Comparison of ENCODE assay signal across 26 mouse cellular contexts in genomic region chr1:26459892-26460291, GRCm38 (mm10).
A peak's percentile ranks its signal among the peaks of the same experiment; 100 is the strongest.
DNase-seq lines count a peak whose midpoint lies in the region; ATAC-seq lines count a peak whose summit lies in the region.
"Had no signal": no experiment of that assay in that cellular context is flagged by ENCODE, and none has a peak within 500 bp of the region (broad histone marks: within the 10 kb centered on the region; RNA-seq: fewer than 3 reads in every experiment).

No protein-coding gene starts in this region.

- H3K27ac ChIP-seq in forebrain, embryonic 12.5 days, result no peak overlapping the region
- no peak overlapping the region for H3K27ac ChIP-seq in forebrain, embryonic 16.5 days (ENCODE audit: low read length)
- no peak overlapping the region for H3K27ac ChIP-seq in midbrain, embryonic 14.5 days (replicated peaks; ENCODE audit: low read depth, low read length)
- no peak overlapping the region for H3K27ac ChIP-seq in midbrain, embryonic 10.5 days (replicated peaks)
- H3K27ac ChIP-seq: embryonic facial prominence, embryonic 10.5 days; embryonic facial prominence, embryonic 12.5 days; forebrain, embryonic 15.5 days had no signal

- H3K27me3 ChIP-seq in forebrain, embryonic 12.5 days, result no peaks in the 10 kb centered on the region
- H3K27me3 ChIP-seq in forebrain, embryonic 16.5 days (replicated peaks; ENCODE audit: control insufficient read depth, insufficient read depth, low read length), result no peaks in the 10 kb centered on the region
- H3K27me3 ChIP-seq in midbrain, embryonic 14.5 days (ENCODE audit: control insufficient read depth, insufficient read depth, low read length), result no peaks in the 10 kb centered on the region
- no peaks in the 10 kb centered on the region for H3K27me3 ChIP-seq in midbrain, embryonic 10.5 days (ENCODE audit: low read depth, poor library complexity, severe bottlenecking)
- H3K27me3 ChIP-seq: CH12.LX; embryonic facial prominence, embryonic 12.5 days; forebrain, embryonic 15.5 days; Patski had no signal

- H3K9me3 ChIP-seq in forebrain, embryonic 12.5 days, result no peaks in the 10 kb centered on the region
- no peaks in the 10 kb centered on the region for H3K9me3 ChIP-seq in forebrain, embryonic 16.5 days (ENCODE audit: control insufficient read depth, low read length)
- H3K9me3 ChIP-seq in midbrain, embryonic 14.5 days (ENCODE audit: control insufficient read depth, low read length), result no peaks in the 10 kb centered on the region
- no peaks in the 10 kb centered on the region for H3K9me3 ChIP-seq in midbrain, embryonic 10.5 days (replicated peaks)
- H3K9me3 ChIP-seq: embryonic facial prominence, embryonic 10.5 days; embryonic facial prominence, embryonic 12.5 days; forebrain, embryonic 15.5 days; G1E had no signal

- no peak overlapping the region for H3K4me3 ChIP-seq in forebrain, embryonic 12.5 days (replicated peaks)
- no peak overlapping the region for H3K4me3 ChIP-seq in forebrain, embryonic 16.5 days (replicated peaks; ENCODE audit: low read length)
- no peak overlapping the region for H3K4me3 ChIP-seq in midbrain, embryonic 14.5 days (replicated peaks; ENCODE audit: low read depth, low read length)
- no peak overlapping the region for H3K4me3 ChIP-seq in midbrain, embryonic 10.5 days
- H3K4me3 ChIP-seq: embryonic facial prominence, embryonic 10.5 days; embryonic facial prominence, embryonic 12.5 days; erythroblast, embryonic 14.5 days; forebrain, embryonic 15.5 days had no signal

- H3K4me2 ChIP-seq in forebrain, embryonic 12.5 days, result no peak overlapping the region
- H3K4me2 ChIP-seq in forebrain, embryonic 16.5 days (ENCODE audit: low read length), result no peak overlapping the region
- no peak overlapping the region for H3K4me2 ChIP-seq in midbrain, embryonic 14.5 days (ENCODE audit: low read length)
- H3K4me2 ChIP-seq: embryonic facial prominence, embryonic 12.5 days; forebrain, embryonic 15.5 days had no signal

- no peaks in the 10 kb centered on the region for H3K36me3 ChIP-seq in forebrain, embryonic 12.5 days (replicated peaks)
- H3K36me3 ChIP-seq in forebrain, embryonic 16.5 days (ENCODE audit: control insufficient read depth, insufficient read depth), result no peaks in the 10 kb centered on the region
- no peaks in the 10 kb centered on the region for H3K36me3 ChIP-seq in midbrain, embryonic 14.5 days (ENCODE audit: control insufficient read depth, insufficient read depth, low read length)
- H3K36me3 ChIP-seq in midbrain, embryonic 10.5 days, result no peaks in the 10 kb centered on the region
- H3K36me3 ChIP-seq: embryonic facial prominence, embryonic 10.5 days; embryonic facial prominence, embryonic 12.5 days; forebrain, embryonic 15.5 days; G1E had no signal

- no peaks in the 10 kb centered on the region for H3K4me1 ChIP-seq in forebrain, embryonic 12.5 days
- H3K4me1 ChIP-seq in forebrain, embryonic 16.5 days (replicated peaks; ENCODE audit: control insufficient read depth, insufficient read depth, low read length), result no peaks in the 10 kb centered on the region; the same call in 1 of the 2 replicates
- no peaks in the 10 kb centered on the region for H3K4me1 ChIP-seq in midbrain, embryonic 14.5 days (ENCODE audit: control insufficient read depth, insufficient read depth, low read length)
- no peaks in the 10 kb centered on the region for H3K4me1 ChIP-seq in midbrain, embryonic 10.5 days
- H3K4me1 ChIP-seq: embryonic facial prominence, embryonic 10.5 days; embryonic facial prominence, embryonic 12.5 days; forebrain, embryonic 15.5 days had no signal

- ATAC-seq in forebrain, embryonic 12.5 days (ENCODE audit: low FRiP score), result 0 out of 2 replicates have a peak, but pooled peaks have one; percentile 27
- ATAC-seq in forebrain, embryonic 16.5 days, result no peak
- ATAC-seq in frontal cortex, adult (ENCODE audit: low TSS enrichment), result peak; percentile 76
- ATAC-seq in midbrain, embryonic 14.5 days (ENCODE audit: low FRiP score, low TSS enrichment), result no peak
- ATAC-seq: activated CD4-positive, CD25-positive, alpha-beta regulatory T cell, adult 4 months; CD4-positive, CD25-positive, alpha-beta regulatory T cell, adult 4 months; forebrain, embryonic 15.5 days; Patski had no signal

- no peak for DNase-seq in frontal cortex, postnatal 25 days (ENCODE audit: low spot score in 2 of 2)
- peak; percentile 17 for DNase-seq in midbrain, embryonic 14.5 days
- no peak for DNase-seq in midbrain, embryonic 10.5 days (ENCODE audit: low spot score)
- peak; percentile 9 for DNase-seq in brain, adult 2 months (ENCODE audit: low read depth, low spot score)
- DNase-seq in layer of hippocampus, adult 18-20 months (ENCODE audit: low spot score in 2 of 2), result no peak
- DNase-seq: adrenal gland, adult 8-10 months; adrenal gland, postnatal 14 days; adrenal gland, postnatal 36 days; B cell, adult 2 months; cerebellum, adult 11-12 months; cerebellum, adult 2 months; cerebellum, adult 9-10 months; cerebellum, postnatal 10 days; cerebellum, postnatal 25 days had no signal

- WGBS in forebrain, embryonic 12.5 days, result 81% methylated on average over 1 of the region's 1 CpGs
- 89% methylated on average over 1 of the region's 1 CpGs for WGBS in forebrain, embryonic 16.5 days
- WGBS in midbrain, embryonic 14.5 days, result 90% methylated on average over 1 of the region's 1 CpGs
- 82% methylated on average over 1 of the region's 1 CpGs for WGBS in midbrain, embryonic 10.5 days

- H3K9ac ChIP-seq in forebrain, embryonic 12.5 days, result no peak overlapping the region
- no peak overlapping the region for H3K9ac ChIP-seq in forebrain, embryonic 16.5 days (replicated peaks; ENCODE audit: low read depth, low read length)
- no peak overlapping the region for H3K9ac ChIP-seq in midbrain, embryonic 14.5 days (replicated peaks; ENCODE audit: low read length)
- H3K9ac ChIP-seq: embryonic facial prominence, embryonic 12.5 days; forebrain, embryonic 15.5 days had no signal

Comparison
In these comparisons a context has a peak if more than half of its experiments do, and no peak if none do; other contexts are left out.
1. ATAC-seq: peak in forebrain, embryonic 12.5 days (single experiment) and frontal cortex, adult (single experiment); none in forebrain, embryonic 16.5 days (single experiment) and midbrain, embryonic 14.5 days (single experiment).
2. DNase-seq: peak in midbrain, embryonic 14.5 days (single experiment) and brain, adult 2 months (single experiment); none in frontal cortex, postnatal 25 days (0 of 2), midbrain, embryonic 10.5 days (single experiment) and layer of hippocampus, adult 18-20 months (0 of 2).